8 mouse cellular contexts compared by ENCODE assay signal in the genomic region with DNA sequence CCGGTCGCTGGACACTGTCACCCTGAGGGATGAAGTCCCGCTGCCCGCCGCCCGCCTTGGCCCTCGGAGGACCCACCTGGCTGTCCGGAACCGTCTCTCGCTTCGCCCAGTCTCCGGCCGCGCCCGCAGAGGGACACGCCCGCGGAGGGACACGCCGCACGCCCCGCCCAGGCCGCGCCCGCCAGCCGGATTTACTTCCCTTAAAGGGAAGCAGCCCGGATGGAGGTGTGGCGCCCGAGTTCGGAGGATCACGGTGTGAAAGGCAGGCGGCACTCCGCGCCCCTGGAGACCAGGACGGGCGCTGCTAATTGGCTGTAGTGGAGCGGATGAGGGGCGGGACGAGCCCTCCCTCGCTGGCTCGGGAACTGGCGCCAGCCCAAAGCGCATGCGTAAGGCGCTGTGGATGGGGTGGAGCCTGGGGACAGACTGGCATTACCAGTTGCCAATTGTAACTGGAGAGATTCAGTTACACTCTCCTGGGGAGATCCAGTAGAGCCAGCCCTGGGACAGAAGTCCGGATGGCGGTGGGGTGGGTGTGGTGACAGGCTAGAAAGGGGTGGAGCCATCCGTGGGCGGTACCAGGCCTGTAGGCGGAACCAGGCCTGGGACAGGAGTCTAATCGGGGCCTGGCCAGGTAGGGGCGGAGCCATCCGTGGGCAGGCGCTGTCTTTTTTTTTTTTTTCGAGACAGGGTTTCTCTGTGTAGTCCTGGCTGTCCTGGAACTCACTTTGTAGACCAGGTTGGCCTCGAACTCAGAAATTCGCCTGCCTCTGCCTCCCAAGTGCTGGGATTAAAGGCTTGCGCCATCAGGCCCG. TPM values are rescaled to one million over a fixed set of nuclear protein-coding genes. Genes with fewer than 3 reads are reported as not detected.
A peak's percentile ranks its signal among the peaks of the same experiment; 100 is the strongest.
DNase-seq lines count a peak whose midpoint lies in the region; ATAC-seq and TF ChIP-seq lines count a peak whose summit lies in the region.

TSS of gene Mob3a (minus strand) at position 257 of the 815 bp plus-strand sequence.
TSS of gene Izumo4 (plus strand) at position 464 of the 815 bp plus-strand sequence.

- H3K9ac ChIP-seq in heart, embryonic 11.5 days (ENCODE audit: low read depth, low read length): peak within 1 kb of the TSS; percentile 68
- peak within 1 kb of the TSS; percentile 71 for H3K9ac ChIP-seq in kidney, embryonic 16.5 days (replicated peaks; ENCODE audit: low read length)
- peak within 1 kb of the TSS; percentile 78 for H3K9ac ChIP-seq in liver, adult 2 months (ENCODE audit: low read depth, low read length)

- peaks cover 31% of the 10 kb centered on the region for H3K79me2 ChIP-seq in C2C12 (ENCODE audit: control insufficient read depth, insufficient read depth)
- peaks cover 3% of the 10 kb centered on the region; the same call in 1 of the 2 replicates for H3K79me2 ChIP-seq in liver, adult 2 months (ENCODE audit: control insufficient read depth, insufficient read depth, low read length)
- peaks cover 26% of the 10 kb centered on the region for H3K79me2 ChIP-seq in myocyte (ENCODE audit: control insufficient read depth, insufficient read depth)

- H3K4me2 ChIP-seq in heart, embryonic 11.5 days: peak within 1 kb of the TSS; percentile 95
- H3K4me2 ChIP-seq in kidney, embryonic 16.5 days (replicated peaks; ENCODE audit: low read depth, low read length): peak within 1 kb of the TSS; percentile 91
- peak within 1 kb of the TSS; percentile 89 for H3K4me2 ChIP-seq in myocyte (ENCODE audit: low read depth)

- H3K4me1 ChIP-seq in erythroblast, embryonic 14.5 days (ENCODE audit: control insufficient read depth): peaks cover 88% of the 10 kb centered on the region
- H3K4me1 ChIP-seq in heart, embryonic 11.5 days (ENCODE audit: control insufficient read depth, insufficient read depth, low read length): peaks cover 39% of the 10 kb centered on the region
- H3K4me1 ChIP-seq in kidney, embryonic 16.5 days (ENCODE audit: insufficient read depth, low read length): peaks cover 34% of the 10 kb centered on the region
- H3K4me1 ChIP-seq in liver, adult 2 months (ENCODE audit: control insufficient read depth, insufficient read depth, low read length): peaks cover 9% of the 10 kb centered on the region

- no peaks in the 10 kb centered on the region for H3K9me3 ChIP-seq in erythroblast, embryonic 14.5 days (ENCODE audit: control insufficient read depth, low read length)
- no peaks in the 10 kb centered on the region for H3K9me3 ChIP-seq in heart, embryonic 11.5 days (replicated peaks; ENCODE audit: control insufficient read depth, low read length)
- no peaks in the 10 kb centered on the region for H3K9me3 ChIP-seq in kidney, embryonic 16.5 days (ENCODE audit: low read length)

- ATAC-seq in heart, embryonic 11.5 days (replicated peaks; ENCODE audit: insufficient number of reproducible peaks, low FRiP score, low TSS enrichment): peak; percentile 87
- peak; percentile 98 for ATAC-seq in kidney, embryonic 16.5 days (ENCODE audit: low FRiP score, low TSS enrichment)

- H3K27me3 ChIP-seq in C2C12 (ENCODE audit: control insufficient read depth, insufficient read depth, insufficient read length) (no peaks in the 10 kb centered on the region), myocyte (ENCODE audit: control insufficient read depth, insufficient read depth, insufficient read length) (no peaks in the 10 kb centered on the region)
- H3K27me3 ChIP-seq in erythroblast, embryonic 14.5 days (ENCODE audit: control insufficient read depth): no peaks in the 10 kb centered on the region
- H3K27me3 ChIP-seq in heart, embryonic 11.5 days (ENCODE audit: control insufficient read depth, insufficient read depth, low read length): no peaks in the 10 kb centered on the region
- H3K27me3 ChIP-seq in kidney, embryonic 16.5 days (ENCODE audit: insufficient read depth, low read length): no peaks in the 10 kb centered on the region
- H3K27me3 ChIP-seq in liver, adult 2 months (ENCODE audit: control insufficient read depth, insufficient read depth, low read length): no peaks in the 10 kb centered on the region
- no peaks in the 10 kb centered on the region for H3K27me3 ChIP-seq in splenic B cell, adult 2 months (ENCODE audit: control insufficient read depth, insufficient read depth, low read length, poor library complexity, severe bottlenecking)

- WGBS in heart, embryonic 11.5 days (ENCODE audit: insufficient replicate concordance): under 1% methylated on average over 59 of the region's 59 CpGs
- under 1% methylated on average over 59 of the region's 59 CpGs for WGBS in kidney, embryonic 16.5 days
- WGBS in liver, adult 2 months: under 1% methylated on average over 59 of the region's 59 CpGs

- peak; percentile 72 for TF ChIP-seq POLR2A in brain, embryonic 14.5 days (IDR thresholded peaks at IDR 0.05; ENCODE audit: borderline replicate concordance, extremely low read depth, insufficient read depth, insufficient read length, poor library complexity, severe bottlenecking)
- peak; percentile 40; the same call in 1 of the 2 replicates for TF ChIP-seq POLR2A in liver, adult 2 months (IDR thresholded peaks at IDR 0.05; ENCODE audit: extremely low read depth, insufficient read depth, low read length)
- TF ChIP-seq POLR2A in myocyte (IDR thresholded peaks at IDR 0.05; ENCODE audit: insufficient read length, low read depth): peak; percentile 87

- H3K27ac ChIP-seq in heart, embryonic 11.5 days (ENCODE audit: low read depth, low read length): peak within 1 kb of the TSS; percentile 83
- H3K27ac ChIP-seq in kidney, embryonic 16.5 days (ENCODE audit: low read length): peak within 1 kb of the TSS; percentile 85
- H3K27ac ChIP-seq in liver, adult 2 months (replicated peaks; ENCODE audit: insufficient read depth, low read depth, low read length): peak within 1 kb of the TSS; percentile 82

- peak within 1 kb of the TSS; percentile 80 for H3ac ChIP-seq in C2C12 (ENCODE audit: control insufficient read depth, insufficient read length, low read depth)
- peak within 1 kb of the TSS; percentile 5 for H3ac ChIP-seq in myocyte (ENCODE audit: control insufficient read depth, insufficient read length)

- H3K36me3 ChIP-seq in C2C12 (ENCODE audit: control insufficient read depth, insufficient read depth) (peaks cover 15% of the 10 kb centered on the region), myocyte (ENCODE audit: control insufficient read depth, insufficient read depth) (peaks cover 4% of the 10 kb centered on the region)
- peaks cover 59% of the 10 kb centered on the region for H3K36me3 ChIP-seq in erythroblast, embryonic 14.5 days (ENCODE audit: control insufficient read depth)
- no peaks in the 10 kb centered on the region; the same call in 1 of the 2 replicates for H3K36me3 ChIP-seq in heart, embryonic 11.5 days (ENCODE audit: control insufficient read depth, insufficient read depth, low read length)
- peaks cover 13% of the 10 kb centered on the region; the same call in 1 of the 2 replicates for H3K36me3 ChIP-seq in kidney, embryonic 16.5 days (ENCODE audit: insufficient read depth, low read length)
- H3K36me3 ChIP-seq in liver, adult 2 months (ENCODE audit: control insufficient read depth, insufficient read depth, low read length): 0 out of 2 replicates have a peak, but pooled peaks cover 2% of the 10 kb centered on the region
- H3K36me3 ChIP-seq in splenic B cell, adult 2 months (ENCODE audit: control insufficient read depth, insufficient read depth, low read length, poor library complexity, severe bottlenecking): peaks cover 5% of the 10 kb centered on the region

- TF ChIP-seq CTCF in C2C12 (IDR thresholded peaks at IDR 0.05; ENCODE audit: control insufficient read depth, insufficient read depth, insufficient read length): no peak
- no peak for TF ChIP-seq CTCF in brain, embryonic 14.5 days (IDR thresholded peaks at IDR 0.05; ENCODE audit: borderline replicate concordance, extremely low read depth, insufficient read depth, insufficient read length)
- no peak for TF ChIP-seq CTCF in liver, adult 2 months (IDR thresholded peaks at IDR 0.05; ENCODE audit: low read depth, low read length)

- DNase-seq in brain, embryonic 14.5 days (ENCODE audit: low read depth): peak; percentile 100
- DNase-seq in liver, adult 2 months (ENCODE audit: extremely low read depth, low read depth, low spot score): peak; percentile 98
- peak; percentile 99 for DNase-seq in splenic B cell, adult 2 months (ENCODE audit: low read depth, low spot score)

- H3K4me3 ChIP-seq in C2C12 (ENCODE audit: insufficient read depth, poor library complexity, severe bottlenecking): peak within 1 kb of the TSS; percentile 44
- peak within 1 kb of the TSS; percentile 75 for H3K4me3 ChIP-seq in erythroblast, embryonic 14.5 days (replicated peaks)
- peak within 1 kb of the TSS; percentile 61 for H3K4me3 ChIP-seq in heart, embryonic 11.5 days (ENCODE audit: low read depth, low read length)
- H3K4me3 ChIP-seq in kidney, embryonic 16.5 days (ENCODE audit: low read length): peak within 1 kb of the TSS; percentile 61
- H3K4me3 ChIP-seq in liver, adult 2 months (ENCODE audit: insufficient read depth, low read depth, low read length): peak within 1 kb of the TSS; percentile 72
- peak within 1 kb of the TSS; percentile 60 for H3K4me3 ChIP-seq in myocyte

- H3K79me3 ChIP-seq in C2C12 (ENCODE audit: low read depth): peaks cover 6% of the 10 kb centered on the region

TF ChIP-seq in C2C12, 6 proteins besides CTCF, POLR2A, EP300 and RAD21:
- TF ChIP-seq FOSL1 (IDR thresholded peaks at IDR 0.05; ENCODE audit: insufficient read depth, low read length, poor library complexity, severe bottlenecking) (no peak), MAX (IDR thresholded peaks at IDR 0.05) (peak; percentile 52)

TF ChIP-seq in myocyte, 11 proteins besides CTCF, POLR2A, EP300 and RAD21 (continues in another document):
- TF ChIP-seq MYOD1 (IDR thresholded peaks at IDR 0.05; ENCODE audit: control insufficient read depth in 1 of 3, insufficient read length in 2 of 3, low read depth in 2 of 3) (no peak), MAX (IDR thresholded peaks at IDR 0.05; ENCODE audit: low read depth) (no peak)

RNA-seq across cellular contexts. Expression of gene Mob3a, which starts in this region (rescaled TPM):
- polyA plus RNA-seq in C2C12 (2012; fragmentation: generic; extraction: Trizol): 34.2 TPM
- 36.9 and 47.3 TPM in 2 replicates for polyA plus RNA-seq in brain, embryonic 14.5 days (2012; rRNA removed)
- 1.8 and 2.1 TPM in 2 replicates for polyA plus RNA-seq in erythroblast, embryonic 14.5 days (2012)
- 38.9 and 39.0 TPM in 2 replicates for polyA plus RNA-seq in heart, embryonic 11.5 days (2014; fragmentation: Nextera tagmentation; extraction: Ambion mirVana)
- 43.1 and 43.2 TPM in 2 replicates for polyA plus RNA-seq in kidney, embryonic 16.5 days (2015; fragmentation: Nextera tagmentation; extraction: Ambion mirVana)
- 3.5 and 5.2 TPM in 2 replicates for total RNA-seq in liver, adult 2 months (2014; rRNA removed)
- 6.1 TPM in 2 replicates for polyA plus RNA-seq in liver, adult 2 months (2012; rRNA removed)
- polyA plus RNA-seq in myocyte (2012; fragmentation: generic; extraction: Trizol): 25.1 TPM

RNA-seq across cellular contexts. Expression of gene Izumo4, which starts in this region (rescaled TPM):
- polyA plus RNA-seq in C2C12 (2012; fragmentation: generic; extraction: Trizol): 0.43 TPM
- polyA plus RNA-seq in brain, embryonic 14.5 days (2012; rRNA removed): 47.6 and 70.2 TPM in 2 replicates
- polyA plus RNA-seq in erythroblast, embryonic 14.5 days (2012): 1.2 and 3.9 TPM in 2 replicates
- polyA plus RNA-seq in heart, embryonic 11.5 days (2014; fragmentation: Nextera tagmentation; extraction: Ambion mirVana): 8.2 and 8.5 TPM in 2 replicates
- polyA plus RNA-seq in kidney, embryonic 16.5 days (2015; fragmentation: Nextera tagmentation; extraction: Ambion mirVana): 23.3 and 23.8 TPM in 2 replicates
- 17.2 and 18.3 TPM in 2 replicates for total RNA-seq in liver, adult 2 months (2014; rRNA removed)
- 42.5 and 49.7 TPM in 2 replicates for polyA plus RNA-seq in liver, adult 2 months (2012; rRNA removed)
- 1.9 TPM for polyA plus RNA-seq in myocyte (2012; fragmentation: generic; extraction: Trizol)

Comparison
In these comparisons a context has a peak if more than half of its experiments do, and no peak if none do; other contexts are left out.
1. Peak in every context shown above with its lines: DNase-seq, ATAC-seq, H3K4me3 ChIP-seq and H3K27ac ChIP-seq.